Mouse (Mus musculus) G1E (cell line): ENCODE results near the gene Itga4. TPM values are rescaled to one million over a fixed set of nuclear protein-coding genes. Genes with fewer than 3 reads are reported as not detected.

Source experiments
- ATAC-seq: 2 replicates; pipeline ENCODE4 v1.8.0; 2016; ENCODE audit warnings: mild to moderate bottlenecking; ENCODE audit not compliant: insufficient number of reproducible peaks, poor library complexity, low FRiP score, severe bottlenecking; ENCODE audit errors: extremely low read depth
- DNase-seq: peaks from one replicate; pipeline ENCODE4 v3.0.0; 2012; ENCODE audit warnings: low spot score
- H3K27me3 ChIP-seq: 2 replicates; pipeline ENCODE4 v1.6.1; 2012; ENCODE audit warnings: mild to moderate bottlenecking, low read length, inconsistent platforms; ENCODE audit not compliant: insufficient read depth
- H3K36me3 ChIP-seq: replicated peaks from 2 replicates; pipeline ENCODE3; 2012; ENCODE audit warnings: mild to moderate bottlenecking, inconsistent platforms
- H3K4me1 ChIP-seq: 2 replicates; pipeline ENCODE4 v1.6.1; 2012; ENCODE audit warnings: low read depth, low read length, inconsistent platforms, mixed read lengths; ENCODE audit not compliant: insufficient read depth
- H3K4me3 ChIP-seq: 2 replicates; pipeline ENCODE4 v1.5.1; 2012; ENCODE audit warnings: low read depth, mild to moderate bottlenecking, inconsistent platforms, low read length, moderate library complexity, mixed read lengths
- H3K9me3 ChIP-seq: replicated peaks from 2 replicates; pipeline ENCODE4 v1.6.1; 2012; ENCODE audit warnings: inconsistent platforms
- CTCF ChIP-seq: IDR thresholded peaks from 2 replicates; pipeline ENCODE4 v1.5.1; 2012; ENCODE audit warnings: low read depth, low read length, inconsistent platforms, mixed read lengths
- GATA1 ChIP-seq: IDR thresholded peaks from 2 replicates; pipeline ENCODE4 v1.6.1; 2012; ENCODE audit warnings: borderline replicate concordance, low read length, inconsistent platforms, mixed read lengths
- GATA2 ChIP-seq: IDR thresholded peaks from 2 replicates; pipeline ENCODE4 v1.6.1; 2012; ENCODE audit warnings: low read depth, low read length, inconsistent platforms, borderline replicate concordance
- POLR2AphosphoS5 ChIP-seq: IDR thresholded peaks from 2 replicates; pipeline ENCODE4 v1.6.1; 2012; ENCODE audit warnings: low read depth, low read length, inconsistent platforms; ENCODE audit not compliant: insufficient replicate concordance
- TAL1 ChIP-seq: conservative IDR thresholded peaks from 2 replicates; pipeline ENCODE4 v1.6.1; 2012; ENCODE audit warnings: low read depth, low read length, inconsistent platforms, mixed read lengths
- polyA plus RNA-seq: library from polyadenylated mRNA; stranded (reverse); fragments of >175 nt; gene quantifications from 2 replicates; pipeline ENCODE4 v1.2.3, GENCODE M21; 2012
- total RNA-seq, 2 experiments: library from RNA; stranded (forward) in 1 of 2; stranded (reverse) in 1 of 2; fragments of 200-1000 nt in 1 of 2; fragments of >200 nt in 1 of 2; fragmentation: Nextera tagmentation in 1 of 2; gene quantifications; 2 replicates each; pipeline ENCODE4 v1.2.3; 2014 to 2017

Itga4 gene
- total and polyA plus RNA-seq, 3 experiments: 19.1 to 232 (median 111) TPM

- no peaks in the 10 kb centered on the region; the same call in 1 of the 2 replicates for H3K4me1 ChIP-seq
- TF ChIP-seq POLR2AphosphoS5: no peak
- TF ChIP-seq CTCF: no peak
- no peak for TF ChIP-seq TAL1
- no peak for TF ChIP-seq GATA2
- no peak for TF ChIP-seq GATA1
- H3K4me3 ChIP-seq: no peak overlapping the region
- H3K36me3 ChIP-seq: peaks cover 33% of the 10 kb centered on the region
- H3K27me3 ChIP-seq: no peaks in the 10 kb centered on the region
- DNase-seq (no peak), ATAC-seq (no peak)
- H3K9me3 ChIP-seq: no peaks in the 10 kb centered on the region
Observed at GRCm38 (mm10) chr2:79336141-79336540, 80.9 kb downstream of the Itga4 start.

- no peaks in the 10 kb centered on the region for H3K9me3 ChIP-seq
- DNase-seq: no peak
- peaks cover 4% of the 10 kb centered on the region for H3K27me3 ChIP-seq
- no peak for TF ChIP-seq TAL1
- no peak overlapping the region for H3K4me3 ChIP-seq
- ATAC-seq: no peak
- H3K36me3 ChIP-seq: peaks cover 13% of the 10 kb centered on the region
- H3K4me1 ChIP-seq: no peaks in the 10 kb centered on the region; the same call in 1 of the 2 replicates
Observed at GRCm38 (mm10) chr2:79339003-79339402, 83.8 kb downstream of the Itga4 start.

- no peaks in the 10 kb centered on the region for H3K4me1 ChIP-seq
- DNase-seq (no peak), ATAC-seq (no peak)
- H3K27me3 ChIP-seq: peaks cover 10% of the 10 kb centered on the region
- no peak overlapping the region for H3K4me3 ChIP-seq
- no peaks in the 10 kb centered on the region for H3K36me3 ChIP-seq
- no peaks in the 10 kb centered on the region for H3K9me3 ChIP-seq
- TF ChIP-seq GATA2 (no peak), CTCF (no peak), TAL1 (no peak), POLR2AphosphoS5 (no peak), GATA1 (no peak)
Observed at GRCm38 (mm10) chr2:79343115-79343514, 87.9 kb downstream of the Itga4 start.

GRCm38 (mm10) chr2:79351179-79352099 is 96.2 kb downstream of the Itga4 start:
- Histone ChIP-seq H3K4me1 (no peaks in the 10 kb centered on the region), H3K9me3 (no peaks in the 10 kb centered on the region), H3K36me3 (no peaks in the 10 kb centered on the region), H3K27me3 (peaks cover 6% of the 10 kb centered on the region), H3K4me3 (no peak overlapping the region)
- ATAC-seq: no peak
- TF ChIP-seq TAL1 (no peak), CTCF (no peak), GATA2 (no peak), GATA1 (no peak)
- DNase-seq: no peak

- ATAC-seq (no peak), DNase-seq (no peak)
- Histone ChIP-seq H3K36me3 (no peaks in the 10 kb centered on the region), H3K27me3 (peaks cover 6% of the 10 kb centered on the region), H3K9me3 (no peaks in the 10 kb centered on the region), H3K4me3 (no peak overlapping the region), H3K4me1 (no peaks in the 10 kb centered on the region)
- TF ChIP-seq GATA1 (no peak), GATA2 (no peak), POLR2AphosphoS5 (no peak), CTCF (no peak), TAL1 (no peak)
Observed at GRCm38 (mm10) chr2:79352100-79352802, 97.0 kb downstream of the Itga4 start.

DNA sequence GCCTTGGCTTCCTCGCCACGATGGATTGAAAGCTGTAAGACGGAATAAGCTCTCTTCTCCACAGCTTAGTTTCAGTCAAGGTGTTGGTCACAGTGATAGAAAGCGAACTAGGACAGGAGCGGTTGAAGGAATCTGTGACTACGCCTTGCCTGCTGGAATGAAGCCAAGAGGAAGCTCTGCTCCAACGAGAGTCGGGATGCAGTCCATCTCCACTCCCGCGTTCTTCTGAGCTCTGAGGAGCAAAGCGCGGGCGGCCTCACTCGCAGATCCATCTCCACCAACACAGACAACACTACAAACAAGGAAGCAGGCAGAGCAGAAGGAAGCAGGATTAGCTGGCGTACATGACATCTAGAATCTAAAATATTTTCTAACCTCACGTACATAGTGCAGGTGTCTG is 99.5 kb downstream of the Itga4 start:
- Histone ChIP-seq H3K9me3 (no peaks in the 10 kb centered on the region), H3K4me3 (no peak overlapping the region), H3K4me1 (no peaks in the 10 kb centered on the region), H3K36me3 (no peaks in the 10 kb centered on the region), H3K27me3 (peaks cover 7% of the 10 kb centered on the region)
- TF ChIP-seq TAL1 (no peak), GATA1 (no peak), GATA2 (no peak), POLR2AphosphoS5 (no peak), CTCF (no peak)
- ATAC-seq (no peak), DNase-seq (no peak)
